Mouse (Mus musculus) embryonic facial prominence, embryonic 13.5 days (tissue): ENCODE measurements around the gene Ltf. TPM values are rescaled to one million over a fixed set of nuclear protein-coding genes. Genes with fewer than 3 reads are reported as not detected.

ENCODE experiments used
- ATAC-seq: fragments of 200-750 bp; cut with Nextera tagmentation; 2 replicates; pipeline ENCODE4 v1.8.0; 2017; ENCODE audit warnings: low read depth; ENCODE audit not compliant: insufficient number of reproducible peaks, insufficient read depth, low FRiP score, low TSS enrichment
- H3K27ac ChIP-seq: fragments of 300-500 bp; sonication (generic); 2 replicates; pipeline ENCODE4 v1.5.1; 2015; ENCODE audit warnings: moderate library complexity, mild to moderate bottlenecking, inconsistent platforms
- H3K27me3 ChIP-seq: fragments of 300-500 bp; sonication (generic); 2 replicates; pipeline ENCODE4 v1.6.1; 2015; ENCODE audit warnings: mild to moderate bottlenecking, inconsistent platforms
- H3K36me3 ChIP-seq: fragments of 300-500 bp; sonication (generic); 2 replicates; pipeline ENCODE4 v1.6.1; 2015; ENCODE audit warnings: mild to moderate bottlenecking, inconsistent platforms
- H3K4me1 ChIP-seq: fragments of 300-500 bp; sonication (generic); 2 replicates; pipeline ENCODE4 v1.6.1; 2015; ENCODE audit warnings: inconsistent platforms
- H3K4me2 ChIP-seq: fragments of 300-500 bp; sonication (generic); 2 replicates; pipeline ENCODE4 v1.6.1; 2015; ENCODE audit warnings: moderate library complexity, mild to moderate bottlenecking, inconsistent platforms
- H3K4me3 ChIP-seq: fragments of 300-500 bp; sonication (generic); 2 replicates; pipeline ENCODE4 v1.5.1; 2015; ENCODE audit warnings: mild to moderate bottlenecking, inconsistent platforms
- H3K9ac ChIP-seq: fragments of 300-500 bp; sonication (generic); 2 replicates; pipeline ENCODE4 v1.6.1; 2015; ENCODE audit warnings: mild to moderate bottlenecking, inconsistent platforms
- H3K9me3 ChIP-seq: fragments of 300-500 bp; sonication (generic); 2 replicates; pipeline ENCODE4 v1.6.1; 2016; ENCODE audit warnings: inconsistent platforms
- WGBS: fragments of 180-500 bp; shearing (Covaris S2); methylation state at CpG from one replicate; pipeline ENCODE4 v1.1.7; 2015; ENCODE audit warnings: mixed read lengths; 5-methylcytosine and 5-hydroxymethylcytosine counted together
- polyA plus RNA-seq: library from polyadenylated mRNA; unstranded; fragments of >200 nt; fragmentation: Nextera tagmentation; extraction: Ambion mirVana; gene quantifications from 2 replicates; pipeline ENCODE4 v1.2.1, GENCODE M21; 2015

Ltf gene
- polyA plus RNA-seq, 1 experiment from 2014 or later: 0.46 TPM

DNA sequence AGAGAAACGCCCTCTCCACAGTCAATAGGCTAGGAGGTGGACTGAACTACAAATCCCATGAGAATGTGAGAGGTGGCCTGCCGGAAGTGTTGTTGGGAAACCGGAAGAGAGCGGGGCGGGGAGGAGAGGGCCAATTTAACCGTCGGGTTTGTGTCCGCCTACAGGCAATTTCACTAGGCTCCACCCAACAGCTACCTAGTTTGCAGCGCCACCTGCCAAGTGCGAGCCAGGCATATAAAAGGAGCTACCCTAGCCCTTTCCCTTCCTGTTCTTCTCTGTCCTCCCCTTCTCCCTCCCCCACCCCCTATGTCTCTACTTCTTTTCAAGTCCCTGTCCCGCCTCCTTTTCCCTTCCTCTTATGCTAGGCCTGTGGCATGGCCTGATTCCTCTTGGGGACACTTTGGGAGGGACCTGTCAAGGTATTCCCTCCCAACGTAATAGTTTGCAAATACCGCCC, 24.3 kb upstream of the Ltf start:
- no peaks in the 10 kb centered on the region; the same call in 1 of the 2 replicates for H3K27me3 ChIP-seq
- peak overlapping the region; percentile 54 for H3K4me2 ChIP-seq
- H3K9ac ChIP-seq: peak overlapping the region; percentile 57
- no peak overlapping the region; the same call in 1 of the 2 replicates for H3K27ac ChIP-seq
- no peaks in the 10 kb centered on the region for H3K9me3 ChIP-seq
- 8% methylated on average over 13 of the region's 13 CpGs for WGBS
- no peaks in the 10 kb centered on the region for H3K36me3 ChIP-seq
- H3K4me3 ChIP-seq: peak overlapping the region; percentile 42
- no peaks in the 10 kb centered on the region for H3K4me1 ChIP-seq
- peak; percentile 75; the same call in 1 of the 2 replicates for ATAC-seq

DNA sequence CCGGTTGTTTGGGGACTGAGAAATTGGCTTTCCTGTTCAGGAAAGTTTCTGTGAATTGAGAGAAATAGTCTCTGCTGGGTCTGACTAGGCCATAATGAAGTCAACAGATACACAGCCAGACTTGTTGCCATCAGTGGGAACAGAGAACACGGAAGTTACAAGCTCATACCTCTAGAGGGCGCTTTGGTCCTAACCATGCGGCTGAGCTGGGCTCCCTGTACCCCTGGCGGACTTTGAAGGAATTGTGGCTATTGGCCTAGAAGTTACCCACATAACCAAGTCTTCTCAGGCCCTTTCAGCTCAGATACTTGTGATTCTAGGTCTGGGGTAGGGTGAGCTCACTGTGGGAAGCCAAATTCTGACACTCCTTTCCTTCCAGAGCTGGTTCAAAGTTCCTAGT, 21.8 kb upstream of the Ltf start:
- 4% methylated on average over 5 of the region's 5 CpGs for WGBS
- no peak for ATAC-seq
- Histone ChIP-seq H3K4me2 (no peak overlapping the region), H3K9ac (no peak overlapping the region), H3K27ac (no peak overlapping the region), H3K4me3 (no peak overlapping the region), H3K27me3 (no peaks in the 10 kb centered on the region), H3K36me3 (no peaks in the 10 kb centered on the region), H3K9me3 (no peaks in the 10 kb centered on the region), H3K4me1 (no peaks in the 10 kb centered on the region)

DNA sequence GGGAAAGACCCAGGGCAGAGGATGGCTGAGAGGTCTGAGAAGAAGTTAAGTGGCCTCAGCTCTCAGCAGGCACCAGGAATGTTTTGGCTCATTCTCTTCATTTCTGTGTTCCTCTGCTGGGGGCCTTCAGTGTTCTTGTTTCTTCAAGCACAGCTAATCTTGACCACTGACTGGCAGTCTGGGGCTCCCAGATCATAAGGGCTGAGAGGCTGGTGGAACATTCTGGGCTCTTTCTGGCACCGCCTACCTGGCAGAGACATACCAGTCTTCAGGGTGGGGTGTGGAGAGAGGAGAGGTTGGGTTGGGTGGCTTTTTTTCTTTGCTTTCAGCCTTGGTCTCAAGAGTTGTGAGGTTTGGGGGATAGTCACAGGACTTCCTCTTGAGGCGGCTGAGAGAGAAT, 20.0 kb upstream of the Ltf start:
- H3K4me3 ChIP-seq: no peak overlapping the region
- H3K9me3 ChIP-seq: no peaks in the 10 kb centered on the region
- H3K27ac ChIP-seq: no peak overlapping the region
- 87% methylated on average over 2 of the region's 2 CpGs for WGBS
- H3K36me3 ChIP-seq: no peaks in the 10 kb centered on the region
- H3K9ac ChIP-seq: no peak overlapping the region
- no peaks in the 10 kb centered on the region for H3K27me3 ChIP-seq
- H3K4me2 ChIP-seq: no peak overlapping the region
- no peaks in the 10 kb centered on the region for H3K4me1 ChIP-seq
- no peak for ATAC-seq

DNA sequence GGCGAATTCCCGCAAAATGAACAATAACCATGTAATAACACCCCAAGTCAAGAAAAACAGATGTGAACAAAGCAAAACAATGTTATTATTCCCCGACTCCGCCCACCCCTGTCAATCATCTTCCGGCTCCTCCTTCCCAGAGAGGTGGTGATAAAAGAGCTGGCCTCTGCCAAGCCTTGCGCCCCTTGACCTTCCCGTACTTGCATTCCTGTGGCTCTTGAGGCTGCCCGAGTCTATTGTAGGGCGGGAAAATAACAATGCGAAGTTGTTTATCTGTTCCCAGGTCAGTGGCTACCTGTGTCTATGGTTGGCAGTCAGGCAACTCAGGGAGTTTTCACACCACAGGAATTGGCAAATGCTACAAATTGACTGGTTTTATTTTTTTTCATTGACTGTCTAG, 19.2 kb upstream of the Ltf start:
- no peaks in the 10 kb centered on the region for H3K9me3 ChIP-seq
- no peaks in the 10 kb centered on the region for H3K36me3 ChIP-seq
- no peak overlapping the region for H3K4me3 ChIP-seq
- H3K9ac ChIP-seq: no peak overlapping the region
- no peaks in the 10 kb centered on the region for H3K4me1 ChIP-seq
- H3K27ac ChIP-seq: no peak overlapping the region
- H3K4me2 ChIP-seq: no peak overlapping the region
- no peaks in the 10 kb centered on the region for H3K27me3 ChIP-seq
- ATAC-seq: no peak
- WGBS: 75% methylated on average over 10 of the region's 10 CpGs

DNA sequence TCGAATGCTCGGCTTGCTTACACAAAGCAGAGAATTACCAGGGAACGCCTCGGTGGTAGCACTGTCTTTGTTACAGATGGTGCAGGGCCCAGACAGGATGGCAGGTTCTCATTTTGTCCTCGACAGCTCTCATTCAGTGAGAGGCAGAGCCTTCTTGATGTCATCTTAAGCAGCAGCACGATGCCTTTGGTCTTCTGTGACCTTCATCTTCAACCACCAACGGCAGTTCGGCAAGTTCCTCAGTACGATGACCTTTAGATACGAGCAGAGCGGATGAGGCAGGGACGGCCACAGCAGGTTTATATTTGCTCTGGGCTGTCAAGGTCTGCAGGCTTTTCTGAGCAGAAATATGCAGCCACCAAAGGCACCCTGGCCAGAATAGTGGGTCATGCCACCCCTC, 17.4 kb upstream of the Ltf start:
- Histone ChIP-seq H3K4me3 (no peak overlapping the region), H3K36me3 (no peaks in the 10 kb centered on the region), H3K27ac (no peak overlapping the region), H3K27me3 (no peaks in the 10 kb centered on the region), H3K4me2 (no peak overlapping the region), H3K9me3 (no peaks in the 10 kb centered on the region), H3K9ac (no peak overlapping the region), H3K4me1 (no peaks in the 10 kb centered on the region)
- no peak for ATAC-seq
- 80% methylated on average over 12 of the region's 12 CpGs for WGBS

DNA sequence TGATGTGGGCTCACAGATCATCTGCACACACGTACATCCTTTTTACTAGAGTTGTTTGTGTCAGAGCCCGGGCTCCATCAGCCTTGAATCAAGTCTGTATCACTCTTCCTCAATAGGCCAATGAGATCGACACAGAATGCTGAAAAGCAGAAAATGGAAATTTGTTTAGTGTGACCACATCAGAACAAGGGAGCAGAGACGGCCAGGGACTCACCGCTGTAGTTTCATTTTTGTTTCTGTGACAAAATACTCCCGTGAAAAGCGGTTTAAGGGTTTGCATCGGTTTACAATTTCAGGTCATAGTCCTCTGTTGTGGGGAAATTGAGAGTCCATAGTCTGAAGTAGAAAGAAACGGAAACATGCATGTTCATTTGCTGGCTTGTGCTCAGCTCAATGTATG, 15.8 kb upstream of the Ltf start:
- Histone ChIP-seq H3K9ac (no peak overlapping the region), H3K27me3 (no peaks in the 10 kb centered on the region), H3K36me3 (no peaks in the 10 kb centered on the region), H3K4me2 (no peak overlapping the region), H3K9me3 (no peaks in the 10 kb centered on the region), H3K4me1 (no peaks in the 10 kb centered on the region), H3K4me3 (no peak overlapping the region), H3K27ac (no peak overlapping the region)
- no peak for ATAC-seq
- WGBS: 72% methylated on average over 9 of the region's 9 CpGs

DNA sequence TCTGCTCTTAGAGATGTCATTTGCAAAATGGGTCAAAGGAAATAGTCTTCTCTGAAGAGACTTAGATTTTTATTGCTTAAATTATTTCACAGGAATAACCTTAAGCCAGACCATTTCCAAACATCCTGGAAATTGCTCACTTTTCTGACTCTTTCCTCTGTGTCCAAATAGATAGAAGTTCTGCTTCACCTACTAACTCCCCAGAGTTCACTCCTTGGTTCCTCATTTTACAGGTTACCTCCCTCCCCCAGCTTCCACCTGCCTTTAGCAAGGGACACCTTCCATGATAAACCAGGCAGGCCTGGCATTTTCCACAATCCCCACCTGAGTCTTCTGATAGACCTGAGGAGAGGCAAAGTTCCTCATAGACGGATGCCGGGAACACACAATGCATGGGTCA, 12.5 kb upstream of the Ltf start:
- Histone ChIP-seq H3K4me1 (no peaks in the 10 kb centered on the region), H3K27ac (no peak overlapping the region), H3K9ac (no peak overlapping the region), H3K36me3 (no peaks in the 10 kb centered on the region), H3K4me2 (no peak overlapping the region), H3K27me3 (no peaks in the 10 kb centered on the region), H3K4me3 (no peak overlapping the region), H3K9me3 (no peaks in the 10 kb centered on the region)
- ATAC-seq: no peak
- 94% methylated on average over 2 of the region's 2 CpGs for WGBS

DNA sequence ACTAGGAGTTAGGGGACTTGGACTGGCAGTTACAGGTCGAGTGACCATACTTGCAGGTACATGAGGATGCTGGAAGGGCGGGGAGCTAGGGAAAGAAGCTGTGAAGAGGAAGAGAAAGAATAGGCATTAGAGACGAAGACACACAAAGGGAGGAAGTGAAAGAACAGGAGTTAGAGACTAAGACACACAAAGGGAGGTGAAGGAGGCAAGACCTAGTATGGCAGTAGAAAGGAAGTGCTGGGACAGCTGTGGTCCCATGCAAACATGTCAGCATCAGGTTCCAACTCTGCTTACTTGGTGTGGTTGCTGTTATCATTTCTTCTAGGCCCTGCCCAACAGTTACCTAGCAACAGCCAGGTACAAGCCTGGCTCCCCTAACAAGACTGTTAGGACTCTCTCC, 9.3 kb upstream of the Ltf start:
- Histone ChIP-seq H3K27me3 (no peaks in the 10 kb centered on the region), H3K36me3 (no peaks in the 10 kb centered on the region), H3K4me1 (0 out of 2 replicates have a peak, but pooled peaks cover 6% of the 10 kb centered on the region), H3K4me2 (no peak overlapping the region), H3K9me3 (no peaks in the 10 kb centered on the region), H3K9ac (no peak overlapping the region), H3K4me3 (no peak overlapping the region), H3K27ac (no peak overlapping the region)
- WGBS: 75% methylated on average over 3 of the region's 3 CpGs
- ATAC-seq: no peak

DNA sequence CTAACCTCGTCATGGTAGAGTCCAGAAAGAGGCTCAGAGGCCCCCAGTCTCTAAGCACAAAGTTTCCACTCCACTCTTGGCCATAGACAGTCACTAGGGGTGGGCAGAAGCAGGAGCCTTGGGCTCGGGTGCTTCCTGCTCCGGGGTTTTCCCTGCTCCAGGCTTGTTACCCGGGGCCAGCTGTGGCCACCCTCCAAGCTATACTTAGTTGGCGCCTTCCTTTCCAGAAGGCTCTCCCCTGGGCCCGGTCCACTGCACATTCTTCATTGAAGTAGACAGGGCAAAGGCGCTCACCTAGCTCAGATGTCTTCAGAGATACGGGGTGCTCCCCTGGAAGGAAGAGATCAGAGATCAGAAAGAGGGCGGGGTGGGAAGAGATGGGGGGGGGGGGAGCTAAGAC, 7.5 kb upstream of the Ltf start:
- H3K4me2 ChIP-seq: no peak overlapping the region
- 0 out of 2 replicates have a peak, but pooled peaks cover 6% of the 10 kb centered on the region for H3K4me1 ChIP-seq
- no peak overlapping the region for H3K4me3 ChIP-seq
- no peaks in the 10 kb centered on the region for H3K27me3 ChIP-seq
- WGBS: 81% methylated on average over 9 of the region's 9 CpGs
- H3K9ac ChIP-seq: no peak overlapping the region
- H3K36me3 ChIP-seq: no peaks in the 10 kb centered on the region
- H3K9me3 ChIP-seq: no peaks in the 10 kb centered on the region
- no peak for ATAC-seq
- H3K27ac ChIP-seq: no peak overlapping the region

DNA sequence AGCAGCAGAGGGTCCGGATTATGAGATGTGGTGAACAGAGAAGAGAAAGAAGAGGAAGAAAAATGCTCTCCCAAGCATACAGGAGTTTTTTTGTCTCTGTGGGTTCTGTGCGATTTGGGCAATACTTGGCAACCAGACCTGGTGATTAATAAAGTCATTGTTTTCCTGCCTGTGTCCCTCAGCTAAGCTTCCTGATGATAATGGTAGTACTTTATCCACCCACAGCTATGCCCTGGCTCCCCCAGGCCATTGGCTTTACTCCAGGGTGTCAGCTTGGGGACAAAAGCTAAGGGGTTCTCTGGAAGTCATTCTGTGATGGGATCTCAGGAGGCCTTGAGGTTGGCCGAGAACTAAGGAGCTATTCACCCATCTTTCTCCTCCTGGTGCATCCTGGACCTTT, 7.0 kb upstream of the Ltf start:
- Histone ChIP-seq H3K4me3 (no peak overlapping the region), H3K36me3 (no peaks in the 10 kb centered on the region), H3K4me2 (no peak overlapping the region), H3K9ac (no peak overlapping the region), H3K27me3 (no peaks in the 10 kb centered on the region), H3K27ac (no peak overlapping the region), H3K9me3 (no peaks in the 10 kb centered on the region), H3K4me1 (0 out of 2 replicates have a peak, but pooled peaks cover 6% of the 10 kb centered on the region)
- no peak for ATAC-seq
- WGBS: 78% methylated on average over 3 of the region's 3 CpGs

DNA sequence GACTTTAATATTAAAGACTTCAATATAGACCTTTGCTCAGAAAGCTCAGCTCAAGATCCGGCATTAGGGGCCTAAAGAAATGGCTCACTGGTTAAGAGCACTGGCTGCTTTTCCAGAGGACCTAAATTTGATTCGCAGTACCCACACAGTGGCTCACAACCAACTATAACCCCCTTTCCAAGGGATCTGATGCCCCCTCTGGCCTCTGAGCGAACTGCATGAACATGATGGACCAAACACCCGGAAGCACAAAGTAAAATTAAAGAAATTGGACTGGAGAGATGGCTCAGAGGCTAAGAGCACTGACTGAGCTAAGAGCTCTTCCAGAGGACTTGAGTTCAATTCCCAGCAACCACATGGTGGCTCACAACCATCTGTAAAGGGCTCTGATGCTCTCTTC, 3.4 kb upstream of the Ltf start:
- H3K27me3 ChIP-seq: no peaks in the 10 kb centered on the region
- no peak overlapping the region for H3K4me2 ChIP-seq
- no peaks in the 10 kb centered on the region for H3K9me3 ChIP-seq
- H3K27ac ChIP-seq: no peak overlapping the region
- H3K9ac ChIP-seq: no peak overlapping the region
- 0 out of 2 replicates have a peak, but pooled peaks cover 6% of the 10 kb centered on the region for H3K4me1 ChIP-seq
- no peaks in the 10 kb centered on the region for H3K36me3 ChIP-seq
- no peak for ATAC-seq
- no peak overlapping the region for H3K4me3 ChIP-seq
- 81% methylated on average over 4 of the region's 4 CpGs for WGBS

DNA sequence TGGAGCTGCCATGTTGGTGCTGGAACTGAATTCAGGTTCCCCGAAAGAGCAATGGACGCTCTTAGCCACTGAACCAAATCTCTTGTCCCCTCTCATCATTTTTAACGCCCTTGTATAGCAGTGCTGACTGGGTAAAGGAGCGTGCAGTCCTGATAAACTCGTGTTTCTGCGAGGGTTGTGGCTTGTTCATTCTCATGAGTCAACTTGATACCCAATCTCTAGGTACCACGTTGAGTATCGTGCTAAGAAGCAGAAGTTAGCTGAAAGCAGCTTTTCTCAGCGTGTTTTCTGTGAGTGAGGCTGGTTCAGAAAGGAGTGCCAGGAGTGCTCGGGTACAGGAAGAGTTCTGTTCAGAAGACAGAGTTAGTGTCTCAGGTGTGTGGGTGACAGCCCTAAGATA, 7.7 kb downstream of the Ltf start:
- 89% methylated on average over 10 of the region's 10 CpGs for WGBS
- no peak overlapping the region for H3K4me3 ChIP-seq
- no peaks in the 10 kb centered on the region for H3K4me1 ChIP-seq
- no peaks in the 10 kb centered on the region for H3K36me3 ChIP-seq
- no peak overlapping the region for H3K4me2 ChIP-seq
- no peak for ATAC-seq
- H3K27ac ChIP-seq: no peak overlapping the region
- no peaks in the 10 kb centered on the region for H3K9me3 ChIP-seq
- no peak overlapping the region for H3K9ac ChIP-seq
- no peaks in the 10 kb centered on the region for H3K27me3 ChIP-seq

DNA sequence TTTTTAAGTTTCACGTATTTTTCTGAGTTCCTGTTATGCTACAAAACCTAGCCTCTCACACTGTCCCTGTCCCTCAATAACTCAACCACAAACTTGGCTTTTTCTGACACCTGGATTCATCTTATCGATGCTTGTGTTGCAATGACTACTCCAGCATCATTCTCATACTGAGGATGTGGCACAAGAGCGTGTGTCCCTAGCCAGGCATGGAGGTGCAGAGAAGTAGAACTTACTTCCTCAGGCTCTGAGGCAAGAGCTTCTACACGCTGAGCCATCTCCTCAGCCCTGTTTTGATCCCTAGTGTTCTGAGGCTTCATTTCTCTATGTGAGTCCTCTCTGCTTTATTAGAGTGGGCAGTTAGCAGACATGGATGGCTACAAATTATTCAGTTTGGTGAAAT, 14.6 kb downstream of the Ltf start:
- no peak for ATAC-seq
- H3K4me3 ChIP-seq: no peak overlapping the region
- no peak overlapping the region for H3K27ac ChIP-seq
- no peaks in the 10 kb centered on the region for H3K9me3 ChIP-seq
- H3K27me3 ChIP-seq: no peaks in the 10 kb centered on the region
- no peaks in the 10 kb centered on the region for H3K4me1 ChIP-seq
- WGBS: 85% methylated on average over 4 of the region's 4 CpGs
- no peak overlapping the region for H3K4me2 ChIP-seq
- no peaks in the 10 kb centered on the region for H3K36me3 ChIP-seq
- no peak overlapping the region for H3K9ac ChIP-seq
